Mouse (Mus musculus) limb, embryonic 11.5 days (tissue): ENCODE data around the gene Hltf. TPM values are rescaled to one million over a fixed set of nuclear protein-coding genes. Genes with fewer than 3 reads are reported as not detected.

Experiments used
- ATAC-seq: fragments of 200-750 bp; cut with Nextera tagmentation; 2 replicates; pipeline ENCODE4 v1.8.0; 2017; ENCODE audit warnings: low read depth; ENCODE audit not compliant: insufficient number of reproducible peaks, low FRiP score, low TSS enrichment
- DNase-seq: peaks from one replicate; pipeline ENCODE4 v3.0.0-alpha.2; 2015; ENCODE audit warnings: low spot score
- H3K27ac ChIP-seq: fragments of 300-500 bp; sonication (generic); replicated peaks from 2 replicates; pipeline ENCODE4 v1.5.1; 2014; ENCODE audit warnings: low read depth, mild to moderate bottlenecking, low read length
- H3K27me3 ChIP-seq: fragments of 300-500 bp; sonication (generic); 2 replicates; pipeline ENCODE4 v1.6.1; 2014; ENCODE audit warnings: mild to moderate bottlenecking, low read length, mixed read lengths; ENCODE audit not compliant: control insufficient read depth, insufficient read depth
- H3K36me3 ChIP-seq: fragments of 300-500 bp; sonication (generic); 2 replicates; pipeline ENCODE4 v1.6.1; 2014; ENCODE audit warnings: mild to moderate bottlenecking, low read length, moderate library complexity, mixed read lengths; ENCODE audit not compliant: control insufficient read depth, insufficient read depth
- H3K4me1 ChIP-seq: fragments of 300-500 bp; sonication (generic); 2 replicates; pipeline ENCODE4 v1.6.1; 2014; ENCODE audit warnings: low read length, mixed read lengths; ENCODE audit not compliant: control insufficient read depth, insufficient read depth
- H3K4me2 ChIP-seq: fragments of 300-500 bp; sonication (generic); 2 replicates; pipeline ENCODE4 v1.6.1; 2014; ENCODE audit warnings: low read depth, mild to moderate bottlenecking, moderate library complexity; ENCODE audit not compliant: severe bottlenecking
- H3K4me3 ChIP-seq: fragments of 300-500 bp; sonication (generic); 2 replicates; pipeline ENCODE4 v1.5.1; 2014; ENCODE audit warnings: low read depth, low read length
- H3K9ac ChIP-seq: fragments of 300-500 bp; sonication (generic); 2 replicates; pipeline ENCODE4 v1.6.1; 2014; ENCODE audit warnings: mild to moderate bottlenecking, low read length
- H3K9me3 ChIP-seq: fragments of 300-500 bp; sonication (generic); 2 replicates; pipeline ENCODE4 v1.6.1; 2016; ENCODE audit warnings: low read length; ENCODE audit not compliant: control insufficient read depth
- WGBS: fragments of 180-500 bp; shearing (Covaris S2); extraction: QIAGEN DNeasy Blood & Tissue Kit; methylation state at CpG from one replicate; pipeline ENCODE4 v1.1.7; 2014; 5-methylcytosine and 5-hydroxymethylcytosine counted together
- polyA plus RNA-seq: library from polyadenylated mRNA; unstranded; fragments of >200 nt; fragmentation: Nextera tagmentation; extraction: Ambion mirVana; gene quantifications from 2 replicates; pipeline ENCODE4 v1.2.1, GENCODE M21; 2014

Hltf gene
- polyA plus RNA-seq, 1 experiment from 2014 or later: 21.4 TPM

DNA sequence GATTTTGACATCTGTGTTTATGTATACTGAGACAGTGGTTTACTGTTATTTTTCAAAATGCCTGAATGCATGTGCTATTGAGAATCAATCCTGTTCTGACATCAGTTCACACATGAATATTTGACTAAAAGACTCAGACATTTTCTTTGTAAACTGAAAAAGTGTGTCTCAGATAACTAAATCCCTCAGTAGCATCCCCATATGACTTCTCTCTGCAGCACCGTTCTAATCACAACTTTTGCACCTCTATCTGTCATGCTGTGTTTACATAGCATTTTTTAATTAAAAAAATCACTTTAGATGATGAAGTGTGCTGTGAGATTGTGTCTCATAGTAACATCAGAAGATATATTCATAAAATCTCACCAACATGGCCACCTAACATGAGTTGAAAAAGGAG, 109.9 kb downstream of the Hltf start:
- H3K9ac ChIP-seq: no peak overlapping the region
- H3K36me3 ChIP-seq: no peaks in the 10 kb centered on the region
- H3K4me3 ChIP-seq: no peak overlapping the region
- H3K27me3 ChIP-seq: no peaks in the 10 kb centered on the region
- H3K27ac ChIP-seq: no peak overlapping the region
- no peak overlapping the region for H3K4me2 ChIP-seq
- WGBS: 88% methylated on average over 1 of the region's 1 CpGs
- DNase-seq (no peak), ATAC-seq (no peak)
- no peaks in the 10 kb centered on the region for H3K9me3 ChIP-seq
- no peaks in the 10 kb centered on the region for H3K4me1 ChIP-seq

Other genes with a start within 250 kb of the Hltf start
- gene Cp, start 100.8 kb upstream of the Hltf start, polyA plus RNA-seq: 0.05 and 0.27 TPM in 2 replicates
- 7.8 and 8.3 TPM in 2 replicates for gene Hps3, start 22.5 kb upstream of the Hltf start, polyA plus RNA-seq
- gene Gyg, start 97.5 kb downstream of the Hltf start, polyA plus RNA-seq: 39.0 and 44.9 TPM in 2 replicates
- gene Cpa3, start 184.4 kb downstream of the Hltf start, polyA plus RNA-seq: 0.72 and 0.83 TPM in 2 replicates
- gene Cpb1, start 217.9 kb downstream of the Hltf start, polyA plus RNA-seq: not detected in 2 replicates